Comparison of ENCODE assay signal across 8 mouse cellular contexts in the genomic region with DNA sequence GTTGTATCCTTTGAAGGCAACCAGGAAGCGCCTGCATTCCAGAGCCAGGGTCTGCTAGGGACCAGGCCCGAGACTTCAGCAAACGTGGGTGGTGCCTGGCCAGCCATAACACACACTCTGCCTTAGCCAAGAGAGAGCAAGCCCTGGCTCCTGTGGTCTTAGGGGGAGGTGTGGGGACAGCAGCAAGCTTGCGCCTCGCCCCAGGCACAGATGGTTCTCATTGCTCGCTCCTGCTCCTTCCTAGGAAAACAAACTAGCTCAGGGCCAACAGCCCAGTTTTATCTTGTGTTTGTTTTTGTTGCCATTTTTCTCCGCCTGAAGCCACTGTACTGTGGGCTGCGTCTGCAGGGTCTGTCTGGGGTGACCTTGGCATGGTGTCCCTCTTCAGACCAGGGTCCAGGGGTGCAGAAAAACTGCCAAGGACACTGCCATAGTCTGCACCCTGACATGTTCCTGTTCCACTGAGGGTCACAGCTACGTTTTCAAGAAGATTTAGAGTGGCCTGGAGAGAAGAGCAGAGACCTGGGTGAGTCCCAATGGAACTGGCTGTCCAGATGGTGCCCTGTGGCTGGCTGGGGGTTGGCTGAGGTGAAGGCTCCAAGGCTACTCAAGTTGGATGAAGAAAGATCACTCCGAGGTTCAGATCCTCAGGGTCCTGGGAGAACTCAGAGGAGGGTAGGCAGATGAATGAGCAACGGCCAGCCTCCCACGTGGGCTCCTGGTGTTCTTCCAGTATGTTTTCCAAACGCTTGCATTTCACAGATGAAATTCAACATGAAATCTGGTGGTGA. TPM values are rescaled to one million over a fixed set of nuclear protein-coding genes. Genes with fewer than 3 reads are reported as not detected.
DNase-seq lines count a peak whose midpoint lies in the region; ATAC-seq and TF ChIP-seq lines count a peak whose summit lies in the region.
"Had no signal": no experiment of that assay in that cellular context is flagged by ENCODE, and none has a peak within 500 bp of the region (broad histone marks: within the 10 kb centered on the region; RNA-seq: fewer than 3 reads in every experiment).

No protein-coding gene starts in this region.

- H3K4me1 ChIP-seq in forebrain, embryonic 10.5 days = peaks cover 74% of the 10 kb centered on the region
- H3K4me1 ChIP-seq in heart, postnatal 0 days (ENCODE audit: control insufficient read depth, insufficient read depth) = peaks cover 23% of the 10 kb centered on the region
- H3K4me1 ChIP-seq in midbrain, embryonic 11.5 days (ENCODE audit: control insufficient read depth, insufficient read depth, low read length) = peaks cover 31% of the 10 kb centered on the region

- DNase-seq in cerebellum, adult 9-10 months = peak; percentile 93
- DNase-seq in forebrain, embryonic 10.5 days (ENCODE audit: extremely low spot score, low spot score) = no peak
- peak; percentile 33 for DNase-seq in heart, postnatal 0 days (ENCODE audit: low spot score)
- peak; percentile 43 to 64 for DNase-seq in kidney, postnatal 36 days
- peak; percentile 84 for DNase-seq in midbrain, embryonic 11.5 days (ENCODE audit: low spot score, missing footprints)
- DNase-seq in urinary bladder, postnatal 4 days (ENCODE audit: low spot score in 2 of 2) = peak; percentile 70 to 83
- no peak for DNase-seq in layer of hippocampus, adult 9-10 months (ENCODE audit: low spot score)

- H3K27ac ChIP-seq in forebrain, embryonic 10.5 days = peak overlapping the region; percentile 98
- H3K27ac ChIP-seq in heart, postnatal 0 days (ENCODE audit: low read depth) = peak overlapping the region; percentile 92
- peak overlapping the region; percentile 67 for H3K27ac ChIP-seq in midbrain, embryonic 11.5 days (ENCODE audit: low read depth, low read length)

- TF ChIP-seq EP300 in heart, postnatal 0 days (IDR thresholded peaks at IDR 0.05; ENCODE audit: low read depth) = no peak

- TF ChIP-seq CTCF in heart, postnatal 0 days (IDR thresholded peaks at IDR 0.05; ENCODE audit: low read depth) = no peak

- H3K9ac ChIP-seq in heart, postnatal 0 days (replicated peaks; ENCODE audit: low read depth, low read length) = 0 out of 2 replicates have a peak overlapping the region, but pooled peaks have one; percentile 91
- peak overlapping the region; percentile 94 for H3K9ac ChIP-seq in midbrain, embryonic 11.5 days (ENCODE audit: low read length)

- no peaks in the 10 kb centered on the region for H3K9me3 ChIP-seq in forebrain, embryonic 10.5 days
- no peaks in the 10 kb centered on the region for H3K9me3 ChIP-seq in heart, postnatal 0 days (replicated peaks; ENCODE audit: control insufficient read depth, low read length)
- no peaks in the 10 kb centered on the region for H3K9me3 ChIP-seq in midbrain, embryonic 11.5 days (ENCODE audit: control insufficient read depth, low read length)

- WGBS in forebrain, embryonic 10.5 days = 63% methylated on average over 13 of the region's 13 CpGs
- WGBS in heart, postnatal 0 days = 45% methylated on average over 13 of the region's 13 CpGs
- WGBS in midbrain, embryonic 11.5 days = 68% methylated on average over 13 of the region's 13 CpGs

- 0 out of 2 replicates have a peak, but pooled peaks have one; percentile 6 for ATAC-seq in heart, postnatal 0 days (ENCODE audit: insufficient read depth, low read depth)
- no peak for ATAC-seq in midbrain, embryonic 11.5 days (ENCODE audit: low FRiP score)

- H3K4me2 ChIP-seq in heart, postnatal 0 days (ENCODE audit: low read depth, low read length) = peak overlapping the region; percentile 93
- peak overlapping the region; percentile 98; the same call in 1 of the 2 replicates for H3K4me2 ChIP-seq in midbrain, embryonic 11.5 days

- H3K36me3 ChIP-seq in forebrain, embryonic 10.5 days (replicated peaks) = peaks cover 27% of the 10 kb centered on the region
- H3K36me3 ChIP-seq in heart, postnatal 0 days (replicated peaks; ENCODE audit: control insufficient read depth, insufficient read depth, low read length) = no peaks in the 10 kb centered on the region
- H3K36me3 ChIP-seq in midbrain, embryonic 11.5 days (ENCODE audit: control insufficient read depth, insufficient read depth, low read length) = no peaks in the 10 kb centered on the region

- H3K27me3 ChIP-seq in forebrain, embryonic 10.5 days (ENCODE audit: poor library complexity, severe bottlenecking) = no peaks in the 10 kb centered on the region
- no peaks in the 10 kb centered on the region for H3K27me3 ChIP-seq in heart, postnatal 0 days (ENCODE audit: control insufficient read depth, insufficient read depth, low read length)
- no peaks in the 10 kb centered on the region for H3K27me3 ChIP-seq in midbrain, embryonic 11.5 days (ENCODE audit: control insufficient read depth, insufficient read depth, low read length)

- H3K4me3 ChIP-seq in forebrain, embryonic 10.5 days = peak overlapping the region; percentile 91
- peak overlapping the region; percentile 93; the same call in 1 of the 2 replicates for H3K4me3 ChIP-seq in heart, postnatal 0 days (ENCODE audit: low read depth, low read length)
- H3K4me3 ChIP-seq in midbrain, embryonic 11.5 days (ENCODE audit: low read depth, low read length) = peak overlapping the region; percentile 95; the same call in 1 of the 2 replicates

RNA-seq across cellular contexts. Expression of a gene that starts 0.8 kb away (rescaled TPM):
- polyA plus RNA-seq in forebrain, embryonic 10.5 days (2016; fragmentation: Nextera tagmentation; extraction: Ambion mirVana) = 77.9 and 78.0 TPM in 2 replicates
- total RNA-seq in heart, postnatal 0 days (2014; rRNA removed; ENCODE audit: low replicate concordance) = 577 and 610 TPM in 2 replicates
- 146 and 148 TPM in 2 replicates for polyA plus RNA-seq in heart, postnatal 0 days (2015; fragmentation: Nextera tagmentation; extraction: Ambion mirVana)
- 46.2 and 53.3 TPM in 2 replicates for polyA plus RNA-seq in midbrain, embryonic 11.5 days (2014; fragmentation: Nextera tagmentation; extraction: Ambion mirVana)

RNA-seq across cellular contexts. Expression of a gene that starts 20.1 kb away (rescaled TPM):
- 0.05 and 0.07 TPM in 2 replicates for polyA plus RNA-seq in forebrain, embryonic 10.5 days (2016; fragmentation: Nextera tagmentation; extraction: Ambion mirVana)
- total RNA-seq in heart, postnatal 0 days (2014; rRNA removed; ENCODE audit: low replicate concordance) = 0.61 and 0.97 TPM in 2 replicates
- polyA plus RNA-seq in heart, postnatal 0 days (2015; fragmentation: Nextera tagmentation; extraction: Ambion mirVana) = 0.04 TPM in 2 replicates
- polyA plus RNA-seq in midbrain, embryonic 11.5 days (2014; fragmentation: Nextera tagmentation; extraction: Ambion mirVana) = 0.05 and 0.10 TPM in 2 replicates
- total RNA-seq: common myeloid progenitor, adult 5-6 weeks had no signal

RNA-seq across cellular contexts. Expression of a gene that starts 37.4 kb away (rescaled TPM):
- polyA plus RNA-seq in forebrain, embryonic 10.5 days (2016; fragmentation: Nextera tagmentation; extraction: Ambion mirVana) = 33.8 and 37.2 TPM in 2 replicates
- total RNA-seq in heart, postnatal 0 days (2014; rRNA removed; ENCODE audit: low replicate concordance) = 20.2 and 23.0 TPM in 2 replicates
- polyA plus RNA-seq in heart, postnatal 0 days (2015; fragmentation: Nextera tagmentation; extraction: Ambion mirVana) = 17.0 and 18.6 TPM in 2 replicates
- polyA plus RNA-seq in midbrain, embryonic 11.5 days (2014; fragmentation: Nextera tagmentation; extraction: Ambion mirVana) = 29.5 and 35.0 TPM in 2 replicates

RNA-seq across cellular contexts. Expression of a gene that starts 46.2 kb away (rescaled TPM):
- polyA plus RNA-seq in forebrain, embryonic 10.5 days (2016; fragmentation: Nextera tagmentation; extraction: Ambion mirVana) = 1.00 and 1.2 TPM in 2 replicates
- 1.5 TPM in 1 of 2 replicates, not detected in the other for total RNA-seq in heart, postnatal 0 days (2014; rRNA removed; ENCODE audit: low replicate concordance)
- polyA plus RNA-seq in heart, postnatal 0 days (2015; fragmentation: Nextera tagmentation; extraction: Ambion mirVana) = 0.18 and 0.31 TPM in 2 replicates
- polyA plus RNA-seq in midbrain, embryonic 11.5 days (2014; fragmentation: Nextera tagmentation; extraction: Ambion mirVana) = 0.99 and 1.1 TPM in 2 replicates

Comparison
In these comparisons a context has a peak if more than half of its experiments do, and no peak if none do; other contexts are left out.
1. DNase-seq: peak in cerebellum, adult 9-10 months (single experiment), heart, postnatal 0 days (single experiment), kidney, postnatal 36 days (2 of 2), midbrain, embryonic 11.5 days (single experiment) and urinary bladder, postnatal 4 days (2 of 2); none in forebrain, embryonic 10.5 days (single experiment) and layer of hippocampus, adult 9-10 months (single experiment).
2. Peak in every context shown above with its lines, with median percentiles within 50 percentile points of each other: H3K27ac ChIP-seq and H3K4me3 ChIP-seq.